In genomic region chr11:34405311-34405710, GRCm38 (mm10) we compare ENCODE assay signal across 20 mouse cellular contexts.
"Had no signal": no experiment of that assay in that cellular context is flagged by ENCODE, and none has a peak within 500 bp of the region (broad histone marks: within the 10 kb centered on the region; RNA-seq: fewer than 3 reads in every experiment).

No protein-coding gene starts in this region.

- H3K4me3 ChIP-seq: kidney, embryonic 15.5 days; left cerebral cortex, adult 2 months; limb, embryonic 13.5 days; liver, embryonic 12.5 days; liver, embryonic 15.5 days; lung, embryonic 15.5 days; megakaryocyte, embryonic 14.5 days; midbrain, embryonic 10.5 days; stomach, embryonic 15.5 days had no signal

- H3K4me1 ChIP-seq: limb, embryonic 13.5 days; liver, embryonic 12.5 days; liver, embryonic 15.5 days; lung, embryonic 15.5 days; stomach, embryonic 15.5 days had no signal

- H3K9me3 ChIP-seq: kidney, embryonic 15.5 days; limb, embryonic 13.5 days; liver, embryonic 12.5 days; liver, embryonic 15.5 days; lung, embryonic 15.5 days; megakaryocyte, embryonic 14.5 days; midbrain, embryonic 10.5 days; stomach, embryonic 15.5 days had no signal

- DNase-seq: kidney, adult 8-10 months; kidney, postnatal 10 days; kidney, postnatal 36 days; layer of hippocampus, postnatal 36 days; left cerebral cortex, postnatal 4 days; liver; lung, adult 18-20 months; lung, postnatal 10 days; lung, postnatal 36 days; midbrain, embryonic 14.5 days; thymus, postnatal 25 days had no signal

- H3K36me3 ChIP-seq: kidney, embryonic 15.5 days; limb, embryonic 13.5 days; liver, embryonic 12.5 days; liver, embryonic 15.5 days; lung, embryonic 15.5 days; midbrain, embryonic 10.5 days; stomach, embryonic 15.5 days had no signal

- H3K27ac ChIP-seq: kidney, embryonic 15.5 days; left cerebral cortex, adult 2 months; limb, embryonic 13.5 days; liver, embryonic 12.5 days; liver, embryonic 15.5 days; lung, embryonic 15.5 days; midbrain, embryonic 10.5 days; stomach, embryonic 15.5 days had no signal

- ATAC-seq: liver, embryonic 12.5 days had no signal

- H3K9ac ChIP-seq: kidney, embryonic 15.5 days; limb, embryonic 13.5 days; liver, embryonic 12.5 days; liver, embryonic 15.5 days; lung, embryonic 15.5 days; stomach, embryonic 15.5 days had no signal

- H3K27me3 ChIP-seq: limb, embryonic 13.5 days; liver, embryonic 12.5 days; liver, embryonic 15.5 days; lung, embryonic 15.5 days; megakaryocyte, embryonic 14.5 days; stomach, embryonic 15.5 days had no signal

- H3K4me2 ChIP-seq: kidney, embryonic 15.5 days; limb, embryonic 13.5 days; liver, embryonic 12.5 days; liver, embryonic 15.5 days; lung, embryonic 15.5 days; stomach, embryonic 15.5 days had no signal
